Mouse (Mus musculus) myocyte (in vitro differentiated cells): ENCODE results near the gene Lta.

ENCODE experiments used
- CEBPB ChIP-seq: IDR thresholded peaks from 2 replicates; pipeline ENCODE4 v1.6.1; 2011; ENCODE audit warnings: mild to moderate bottlenecking, moderate library complexity; ENCODE audit not compliant: poor library complexity, insufficient read depth, severe bottlenecking
- E2F4 ChIP-seq: IDR thresholded peaks from one replicate; pipeline ENCODE4 v1.6.1; 2011; ENCODE audit warnings: mild to moderate bottlenecking, control low read depth, moderate library complexity; ENCODE audit not compliant: insufficient read depth
- MAX ChIP-seq: IDR thresholded peaks from one replicate; pipeline ENCODE4 v1.6.1; 2011; ENCODE audit warnings: low read depth, mild to moderate bottlenecking, control low read depth
- MYOD1 ChIP-seq, 3 experiments: IDR thresholded peaks; one replicate each; pipeline ENCODE4 v1.6.1; 2011; ENCODE audit warnings: control low read depth in 2 of 3, low read depth in 2 of 3, mild to moderate bottlenecking in 2 of 3, moderate library complexity in 1 of 3; ENCODE audit not compliant: insufficient read length in 2 of 3, control insufficient read depth in 1 of 3
- POLR2A ChIP-seq: IDR thresholded peaks from one replicate; pipeline ENCODE4 v1.6.1; 2011; ENCODE audit warnings: low read depth, mild to moderate bottlenecking, control low read depth, moderate library complexity; ENCODE audit not compliant: insufficient read length
- REST ChIP-seq: IDR thresholded peaks from one replicate; pipeline ENCODE4 v1.6.1; 2011; ENCODE audit warnings: mild to moderate bottlenecking, control low read depth, moderate library complexity; ENCODE audit not compliant: insufficient read depth, insufficient read length
- TCF12 ChIP-seq: IDR thresholded peaks from one replicate; pipeline ENCODE4 v1.6.1; 2011; ENCODE audit warnings: mild to moderate bottlenecking, control low read depth; ENCODE audit not compliant: poor library complexity, insufficient read depth, severe bottlenecking
- USF1 ChIP-seq: IDR thresholded peaks from one replicate; pipeline ENCODE4 v1.6.1; 2011; ENCODE audit warnings: low read depth, mild to moderate bottlenecking, control low read depth, moderate library complexity

DNA sequence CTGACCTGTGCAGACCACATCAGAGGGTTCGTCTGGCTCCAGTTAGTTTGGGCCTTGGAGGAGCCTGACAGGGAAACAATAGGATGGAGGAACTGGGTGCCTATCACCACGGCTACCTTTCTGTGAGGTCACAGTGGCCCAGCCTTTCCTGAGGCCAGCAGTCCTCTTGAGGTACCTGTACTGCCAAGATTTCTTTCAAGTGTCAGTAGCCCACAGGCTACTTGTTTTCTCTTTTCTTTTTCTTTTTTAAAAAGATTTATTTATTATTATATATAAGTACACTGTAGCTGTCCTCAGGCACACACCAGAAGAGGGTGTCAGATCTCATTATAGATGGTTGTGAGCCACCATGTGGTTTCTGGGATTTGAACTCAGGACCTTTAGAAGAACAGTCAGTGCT is 29.2 kb downstream of the Lta start, which contains the start of gene Aif1:
- TF ChIP-seq POLR2A (no peak), MYOD1 (IDR thresholded peaks at IDR 0.05; ENCODE audit: control insufficient read depth in 1 of 3, insufficient read length in 2 of 3, low read depth in 2 of 3) (no peak), MAX (no peak), REST (no peak), USF1 (no peak), CEBPB (no peak), E2F4 (no peak), TCF12 (no peak)
